Mouse (Mus musculus): ENCODE measurements at regions not wholly inside any gene's neighbourhood (a gene's known extent, or its start where the extent isn't known, plus 50 kb on each side); places are given as distances from the start of the nearest gene placed in this dataset.

- TF ChIP-seq CTCF (conservative IDR thresholded peaks at IDR 0.05; ENCODE audit: low read length) (no peak), NANOG (IDR thresholded peaks at IDR 0.05; ENCODE audit: borderline replicate concordance, low read length) (no peak)
Observed at GRCm38 (mm10) chr13:19911860-19912584, 88.0 kb upstream of the Gpr141 start.

All from E14TG2a.4 (cell line).